Mouse (Mus musculus) liver, adult (tissue): Measurements from ENCODE around the gene Adamtsl1.

Experiments
- GATA4 ChIP-seq: IDR thresholded peaks from 2 replicates; pipeline ENCODE4 v1.6.1; 2014; ENCODE audit warnings: mild to moderate bottlenecking, low read length; ENCODE audit not compliant: insufficient replicate concordance

Gene Adamtsl1

GRCm38 (mm10) chr4:85513792-85514191 is at the start of gene Adamtsl1:
Gene Adamtsl1, plus strand, starts transcription at chr4:85514172.
- TF ChIP-seq GATA4: no peak

GRCm38 (mm10) chr4:85483586-85483985 is 30.4 kb upstream of the Adamtsl1 start:
- TF ChIP-seq GATA4: no peak

GRCm38 (mm10) chr4:85486316-85486946 is 27.5 kb upstream of the Adamtsl1 start:
- TF ChIP-seq GATA4: no peak

- TF ChIP-seq GATA4: no peak
Observed at GRCm38 (mm10) chr4:85505718-85506117, 8.3 kb upstream of the Adamtsl1 start.

GRCm38 (mm10) chr4:85506976-85507375 is 7.0 kb upstream of the Adamtsl1 start:
- TF ChIP-seq GATA4: no peak

GRCm38 (mm10) chr4:85507491-85507890 is 6.5 kb upstream of the Adamtsl1 start:
- no peak for TF ChIP-seq GATA4

- TF ChIP-seq GATA4: no peak
Observed at GRCm38 (mm10) chr4:85513288-85513687, 684 bp upstream of the Adamtsl1 start.

GRCm38 (mm10) chr4:85514205-85514681 is 271 bp downstream of the Adamtsl1 start:
- TF ChIP-seq GATA4: no peak

GRCm38 (mm10) chr4:85526966-85527566 is 13.1 kb downstream of the Adamtsl1 start:
- TF ChIP-seq GATA4: no peak

- TF ChIP-seq GATA4: no peak
Observed at GRCm38 (mm10) chr4:85529852-85530251, 15.9 kb downstream of the Adamtsl1 start.

GRCm38 (mm10) chr4:85539677-85540076 is 25.7 kb downstream of the Adamtsl1 start:
- no peak for TF ChIP-seq GATA4

GRCm38 (mm10) chr4:85543221-85543620 is 29.2 kb downstream of the Adamtsl1 start:
- TF ChIP-seq GATA4: no peak

GRCm38 (mm10) chr4:85554696-85555095 is 40.7 kb downstream of the Adamtsl1 start:
- TF ChIP-seq GATA4: no peak

GRCm38 (mm10) chr4:85559753-85560152 is 45.8 kb downstream of the Adamtsl1 start:
- no peak for TF ChIP-seq GATA4

- TF ChIP-seq GATA4: no peak
Observed at GRCm38 (mm10) chr4:85585426-85585825, 71.5 kb downstream of the Adamtsl1 start.

GRCm38 (mm10) chr4:85588928-85589327 is 75.0 kb downstream of the Adamtsl1 start:
- no peak for TF ChIP-seq GATA4

- TF ChIP-seq GATA4: no peak
Observed at GRCm38 (mm10) chr4:85591037-85591436, 77.1 kb downstream of the Adamtsl1 start.

- no peak for TF ChIP-seq GATA4
Observed at GRCm38 (mm10) chr4:85594159-85594558, 80.2 kb downstream of the Adamtsl1 start.
